ENCODE assay signal across 11 mouse cellular contexts in the genomic region with DNA sequence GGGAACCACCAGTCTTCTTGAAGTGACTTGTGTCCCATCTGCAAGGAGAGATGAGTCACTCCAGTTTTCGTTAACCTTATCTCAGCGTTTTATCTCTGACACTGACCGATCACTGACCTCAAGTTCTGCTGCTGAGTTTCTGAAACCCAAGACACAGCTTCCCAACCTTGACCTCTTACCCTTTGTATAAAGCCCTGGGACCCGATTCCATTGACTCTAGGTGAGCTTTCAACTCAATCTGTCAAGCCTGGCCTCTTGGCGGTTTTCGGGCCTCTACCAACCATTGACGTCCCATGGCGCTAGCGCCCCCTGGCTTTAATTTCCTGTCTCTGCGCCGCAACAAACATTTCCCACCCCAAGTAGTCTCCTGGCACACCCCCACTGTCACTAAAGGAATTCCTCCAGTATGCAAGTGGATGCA. TPM values are rescaled to one million over a fixed set of nuclear protein-coding genes. Genes with fewer than 3 reads are reported as not detected.
DNase-seq lines count a peak whose midpoint lies in the region; ATAC-seq and TF ChIP-seq lines count a peak whose summit lies in the region.
"Had no signal": no experiment of that assay in that cellular context is flagged by ENCODE, and none has a peak within 500 bp of the region (broad histone marks: within the 10 kb centered on the region; RNA-seq: fewer than 3 reads in every experiment).

No protein-coding gene starts in this region.

- no peaks in the 10 kb centered on the region for H3K27me3 ChIP-seq in heart, adult 2 months (ENCODE audit: control insufficient read depth, insufficient read depth, low read length)
- no peaks in the 10 kb centered on the region for H3K27me3 ChIP-seq in stomach, postnatal 0 days (ENCODE audit: control insufficient read depth, insufficient read depth, low read length)

- peaks cover 6% of the 10 kb centered on the region; the same call in 1 of the 2 replicates for H3K4me1 ChIP-seq in heart, adult 2 months (ENCODE audit: control insufficient read depth, insufficient read depth, low read length)
- H3K4me1 ChIP-seq in stomach, postnatal 0 days (replicated peaks; ENCODE audit: control insufficient read depth, insufficient read depth): peaks cover 6% of the 10 kb centered on the region; the same call in 1 of the 2 replicates

- no peaks in the 10 kb centered on the region for H3K9me3 ChIP-seq in stomach, postnatal 0 days (ENCODE audit: control insufficient read depth, low read length)

- H3K9ac ChIP-seq in heart, adult 2 months (ENCODE audit: low read depth, low read length): no peak overlapping the region
- H3K9ac ChIP-seq in stomach, postnatal 0 days (ENCODE audit: low read length): no peak overlapping the region

- no peak for DNase-seq in heart, adult 2 months
- DNase-seq in heart, postnatal 36 days: no peak
- DNase-seq in retina, postnatal 1 day: peak; percentile 33
- no peak for DNase-seq in retina, embryonic 14.5 days (ENCODE audit: low spot score)
- DNase-seq in kidney, postnatal 14 days: peak; percentile 33
- no peak for DNase-seq in stomach, postnatal 0 days (ENCODE audit: low spot score)
- DNase-seq in layer of hippocampus, adult 9-11 months: no peak
- DNase-seq in gastrocnemius, adult 18-20 months (ENCODE audit: low spot score): no peak
- DNase-seq: cerebellum, adult 11 months; layer of hippocampus, postnatal 36 days had no signal

- no peak overlapping the region for H3K4me2 ChIP-seq in stomach, postnatal 0 days (replicated peaks; ENCODE audit: low read depth)

- ATAC-seq in stomach, postnatal 0 days (ENCODE audit: low FRiP score, low TSS enrichment): no peak

- H3K27ac ChIP-seq in heart, adult 2 months: no peak overlapping the region
- no peak overlapping the region for H3K27ac ChIP-seq in stomach, postnatal 0 days (replicated peaks)

- TF ChIP-seq CTCF in heart, adult 2 months (IDR thresholded peaks at IDR 0.05): peak; percentile 50
- TF ChIP-seq CTCF in stomach, postnatal 0 days (IDR thresholded peaks at IDR 0.05; ENCODE audit: low read depth): peak; percentile 59

- intact Hi-C loops in heart, adult 2 months (cut with DNase I): no loop called here
- intact Hi-C loops in heart, postnatal 36 days (cut with DNase I): no loop called here

- H3K79me2 ChIP-seq in heart, adult 2 months (replicated peaks; ENCODE audit: control insufficient read depth, insufficient read depth, low read length): no peaks in the 10 kb centered on the region

- 60% methylated on average over 11 of the region's 11 CpGs for WGBS in heart, adult 2 months
- WGBS in stomach, postnatal 0 days: 58% methylated on average over 11 of the region's 11 CpGs

- no peaks in the 10 kb centered on the region for H3K36me3 ChIP-seq in heart, adult 2 months (ENCODE audit: control insufficient read depth, insufficient read depth, low read length)
- H3K36me3 ChIP-seq in stomach, postnatal 0 days (ENCODE audit: control insufficient read depth, insufficient read depth, low read length): no peaks in the 10 kb centered on the region

- H3K4me3 ChIP-seq in heart, adult 2 months: no peak overlapping the region
- no peak overlapping the region for H3K4me3 ChIP-seq in stomach, postnatal 0 days (ENCODE audit: low read depth, low read length)

- no peak for TF ChIP-seq POLR2A in heart, adult 2 months (IDR thresholded peaks at IDR 0.05; ENCODE audit: insufficient read depth, low read depth, low read length)

- TF ChIP-seq EP300 in heart, adult 2 months (IDR thresholded peaks at IDR 0.05; ENCODE audit: insufficient read depth, low read depth, low read length): no peak
- no peak for TF ChIP-seq EP300 in stomach, postnatal 0 days (optimal IDR thresholded peaks at IDR 0.05)

RNA-seq across cellular contexts. Expression of a gene that starts 2.3 kb away (rescaled TPM):
- 10 to 100 TPM; 11.6 to 12.0 TPM for total RNA-seq in heart, adult 2 months (2021)
- polyA plus RNA-seq in heart, adult 2 months (2012; rRNA removed): 7.6 and 11.0 TPM in 2 replicates
- 10 to 100 TPM; 11.6 to 11.8 TPM for total RNA-seq in heart, postnatal 36 days (2021)
- polyA plus RNA-seq in stomach, postnatal 0 days (2015; fragmentation: Nextera tagmentation; extraction: Ambion mirVana): 3.9 and 4.5 TPM in 2 replicates
- total RNA-seq in gastrocnemius, adult 18-20 months (2021): 10 to 100 TPM; 57.2 to 76.3 TPM

RNA-seq across cellular contexts. Expression of a gene that starts 12.0 kb away (rescaled TPM):
- total RNA-seq in heart, adult 2 months (2021): not detected
- 0.94 and 3.2 TPM in 2 replicates for polyA plus RNA-seq in heart, adult 2 months (2012; rRNA removed)
- total RNA-seq in heart, postnatal 36 days (2021): under 1 TPM in 1 of 2 experiments, not detected in 1; 0.43 TPM
- 0.51 and 0.53 TPM in 2 replicates for polyA plus RNA-seq in stomach, postnatal 0 days (2015; fragmentation: Nextera tagmentation; extraction: Ambion mirVana)
- not detected for total RNA-seq in gastrocnemius, adult 18-20 months (2021)
- total RNA-seq: hematopoietic stem cell, adult 5-6 weeks had no signal

RNA-seq across cellular contexts. Expression of a gene that starts 40.2 kb away (rescaled TPM):
- 10 to 100 TPM; 27.5 to 30.8 TPM for total RNA-seq in heart, adult 2 months (2021)
- polyA plus RNA-seq in heart, adult 2 months (2012; rRNA removed): 28.9 and 41.9 TPM in 2 replicates
- 10 to 100 TPM; 29.0 to 32.7 TPM for total RNA-seq in heart, postnatal 36 days (2021)
- 38.6 and 38.8 TPM in 2 replicates for polyA plus RNA-seq in stomach, postnatal 0 days (2015; fragmentation: Nextera tagmentation; extraction: Ambion mirVana)
- total RNA-seq in gastrocnemius, adult 18-20 months (2021): 10 to 100 TPM; 26.5 to 28.8 TPM

RNA-seq across cellular contexts. Expression of a gene that starts 40.5 kb away (rescaled TPM):
- under 1 TPM; 0.10 to 0.70 TPM for total RNA-seq in heart, adult 2 months (2021)
- polyA plus RNA-seq in heart, adult 2 months (2012; rRNA removed): 0.29 and 0.41 TPM in 2 replicates
- 1 to 10 TPM in 1 of 2 experiments, under 1 TPM in 1; 0.35 to 1.2 TPM for total RNA-seq in heart, postnatal 36 days (2021)
- polyA plus RNA-seq in stomach, postnatal 0 days (2015; fragmentation: Nextera tagmentation; extraction: Ambion mirVana): 1.4 and 1.5 TPM in 2 replicates
- total RNA-seq in gastrocnemius, adult 18-20 months (2021): under 1 TPM; 0.21 to 0.32 TPM

Comparison
In these comparisons a context has a peak if more than half of its experiments do, and no peak if none do; other contexts are left out.
1. DNase-seq: peak in retina, postnatal 1 day (single experiment) and kidney, postnatal 14 days (single experiment); none in heart, adult 2 months (0 of 2), heart, postnatal 36 days (0 of 2), retina, embryonic 14.5 days (single experiment), stomach, postnatal 0 days (single experiment), layer of hippocampus, adult 9-11 months (single experiment) and gastrocnemius, adult 18-20 months (single experiment).
2. RNA of a gene that starts 2.3 kb away (total RNA-seq): 57.2 to 76.3 TPM in gastrocnemius, adult 18-20 months; 11.6 to 12.0 TPM in heart, adult 2 months and 11.6 to 11.8 TPM in heart, postnatal 36 days; every median in the first group is over 4 times any median in the second.